Mouse (Mus musculus) hindlimb bud, embryonic 11.5 days (tissue): ENCODE measurements around the gene Gm20683.
A peak's percentile ranks its signal among the peaks of the same experiment; 100 is the strongest.

ENCODE experiments used
- DNase-seq: peaks from one replicate; pipeline ENCODE4 v3.0.0-alpha.2; 2012; ENCODE audit warnings: low read depth, low spot score; ENCODE audit errors: extremely low spot score

Gm20683 gene

DNA sequence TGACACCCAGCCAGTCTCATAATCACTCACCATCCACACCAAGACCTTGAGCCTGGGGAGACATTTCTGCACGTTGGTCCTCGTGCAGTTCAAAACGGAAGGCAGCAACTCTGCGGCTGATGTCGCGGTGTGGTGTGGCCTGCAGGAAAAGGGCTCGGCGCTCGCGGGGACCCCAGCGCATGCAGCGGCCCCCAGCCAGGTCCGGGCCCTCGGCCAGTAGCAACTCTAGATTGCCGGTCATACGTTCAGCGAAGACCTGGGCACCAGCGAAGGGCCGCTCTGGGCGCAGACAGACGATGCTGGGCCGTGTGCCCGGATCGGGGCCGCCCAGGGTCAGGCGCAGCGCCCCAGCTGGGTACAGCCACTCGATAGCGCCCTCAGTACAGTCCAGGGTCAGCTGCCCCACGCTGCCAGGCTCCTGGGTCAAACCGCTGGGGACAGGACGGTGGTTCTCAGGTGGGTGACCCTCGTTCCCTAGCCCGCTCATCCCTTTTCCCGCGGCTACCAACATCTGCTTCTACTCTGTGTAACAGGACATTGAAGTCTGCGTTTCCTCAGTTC is 45.3 kb downstream of the Gm20683 start:
- no peak for DNase-seq

DNA sequence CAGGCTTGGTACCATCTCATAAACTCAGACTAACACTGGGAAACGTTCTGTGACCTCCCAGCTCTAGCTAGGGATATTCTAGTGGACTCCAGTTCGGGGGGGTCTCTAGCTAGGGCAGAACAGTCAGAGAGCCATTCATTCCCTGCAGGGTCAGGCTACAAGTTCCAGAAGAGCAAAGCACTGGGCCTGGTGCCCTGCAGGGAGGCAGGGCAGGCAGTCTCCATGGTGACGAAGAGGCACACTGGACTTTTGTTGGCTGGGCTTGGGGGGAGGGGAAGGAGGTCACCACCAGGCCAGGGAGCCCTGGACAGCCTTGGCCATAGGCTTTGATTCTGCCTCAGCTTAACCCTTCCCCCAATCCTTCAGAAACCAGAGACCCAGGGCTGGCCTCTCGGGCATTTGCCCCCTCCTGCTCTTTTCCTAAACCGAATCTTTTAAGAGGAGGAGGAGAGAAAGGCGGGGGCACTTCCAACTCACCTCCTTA is 45.9 kb downstream of the Gm20683 start, which contains the start of gene AC134908.4:
Gene AC134908.4 (minus strand): TSS at position 51 of the 484 bp plus-strand sequence.
- peak; percentile 49 for DNase-seq

DNA sequence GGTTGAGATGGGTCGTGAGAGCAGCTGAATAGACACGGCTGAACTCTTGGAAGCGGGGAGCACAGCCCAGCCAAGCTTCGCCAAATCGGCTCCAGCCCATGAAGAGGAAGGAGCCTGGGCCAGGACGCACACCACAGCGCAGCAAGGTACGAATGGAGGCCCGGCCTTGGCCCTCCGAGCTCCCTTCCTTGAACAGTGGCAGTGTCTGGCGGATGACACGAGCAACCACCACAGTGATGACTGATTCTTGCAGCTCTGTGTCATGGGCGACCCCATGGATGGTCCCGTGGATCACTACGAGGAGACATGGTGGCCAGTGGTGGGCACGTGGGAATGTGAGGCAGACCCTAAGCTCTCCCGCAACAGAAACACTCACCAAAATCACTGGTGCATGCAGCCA is 46.6 kb downstream of the Gm20683 start:
- DNase-seq: no peak

DNA sequence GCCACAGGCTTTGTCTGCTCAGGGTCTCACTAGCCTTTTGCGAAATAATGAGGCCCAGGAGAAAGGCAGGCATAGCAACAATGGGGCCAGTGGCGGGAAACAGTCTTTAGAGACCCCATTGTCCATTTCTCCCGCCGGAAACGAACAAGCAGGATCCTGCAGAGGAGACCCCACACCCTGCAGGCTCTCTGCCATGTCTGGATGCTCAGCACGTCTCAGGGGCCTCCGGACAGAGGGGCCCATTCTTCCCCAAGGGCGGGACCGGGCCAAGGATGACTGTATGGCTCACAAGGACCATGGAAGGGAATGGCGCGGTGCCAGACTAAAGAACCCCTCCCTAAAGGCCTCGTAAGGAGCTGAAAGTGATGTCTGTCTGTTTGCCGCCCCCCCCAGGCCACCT is 47.4 kb downstream of the Gm20683 start:
- DNase-seq: no peak

DNA sequence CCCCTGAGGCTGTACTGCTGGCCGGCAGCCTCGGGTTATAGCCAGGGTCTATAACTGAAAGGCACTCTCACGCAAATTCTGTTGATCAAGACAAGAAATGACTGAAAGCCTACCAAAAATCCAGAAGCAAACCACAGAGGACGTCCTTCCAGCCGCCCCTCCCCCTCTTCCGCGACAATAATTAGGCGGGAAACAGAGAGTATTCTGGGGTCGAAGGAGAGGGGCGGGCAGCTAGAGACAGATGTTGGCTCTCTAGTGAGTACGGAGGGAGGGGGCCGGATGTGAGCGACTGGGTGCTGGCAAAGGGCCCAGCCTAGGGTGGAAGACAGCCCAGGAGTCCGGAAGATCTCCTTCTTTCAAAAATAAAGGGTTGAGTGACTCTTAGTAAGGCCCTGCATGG is 48.9 kb downstream of the Gm20683 start, which contains the start of gene Fam173a:
Gene Fam173a (minus strand): TSS at position 287 of the 400 bp plus-strand sequence.
- no peak for DNase-seq

DNA sequence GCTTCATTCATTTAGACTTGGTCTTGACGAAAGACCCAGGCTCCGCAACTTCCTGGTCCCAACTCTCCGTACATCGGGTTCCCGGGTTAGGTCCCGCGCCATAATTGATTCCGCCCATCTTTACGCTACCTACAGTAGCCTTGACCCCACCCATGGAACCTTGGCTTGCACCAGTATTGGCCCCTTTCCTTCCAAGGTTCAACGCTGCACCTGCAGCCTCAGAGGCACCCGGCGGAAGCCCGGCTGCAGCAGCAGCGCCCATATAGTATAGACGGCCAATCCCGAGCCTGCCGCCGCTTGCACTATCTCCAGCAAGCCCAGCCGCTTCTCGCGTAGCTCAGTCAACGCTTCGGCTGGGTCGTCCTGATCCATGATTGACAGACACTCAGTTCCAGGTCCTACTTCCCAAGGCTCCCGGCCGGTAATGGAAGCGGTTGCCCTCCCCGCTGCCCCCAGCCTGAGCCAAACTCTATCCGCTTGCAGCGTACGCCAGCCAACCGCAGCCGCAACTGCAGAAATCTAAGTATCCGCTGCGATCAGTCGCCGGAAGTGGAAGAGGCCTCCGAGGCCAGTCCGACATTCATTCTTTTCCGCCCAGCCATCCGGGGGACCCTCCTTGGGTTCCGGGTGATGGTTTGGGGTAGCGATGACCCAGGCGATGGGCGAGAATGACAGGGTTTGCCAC is 49.6 kb downstream of the Gm20683 start:
- peak; percentile 47 for DNase-seq

DNA sequence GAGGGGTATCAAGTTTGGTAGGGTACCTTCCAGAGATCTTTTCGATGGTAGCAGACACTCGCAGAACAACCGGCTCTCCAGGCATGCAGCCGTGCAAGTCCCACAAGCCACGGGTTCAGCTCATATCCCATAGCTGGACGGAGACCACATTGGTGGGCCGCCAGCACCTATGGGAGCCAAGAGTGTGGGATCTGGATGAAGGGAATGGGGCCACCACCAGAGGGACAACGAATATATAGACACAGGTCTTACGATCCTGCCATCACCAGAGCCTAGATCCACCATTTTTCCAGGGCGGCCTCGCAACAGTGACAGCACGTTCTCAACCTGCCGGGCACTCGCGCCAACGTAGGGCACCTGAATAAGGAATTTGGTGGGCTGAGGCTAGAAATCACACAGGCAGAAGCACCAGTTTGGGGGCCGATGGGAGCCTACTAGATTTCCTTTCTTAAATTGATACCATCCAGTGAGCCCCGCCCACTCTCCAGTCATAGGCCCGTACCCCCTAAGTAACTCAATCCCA is 50.2 kb downstream of the Gm20683 start:
- DNase-seq: no peak

DNA sequence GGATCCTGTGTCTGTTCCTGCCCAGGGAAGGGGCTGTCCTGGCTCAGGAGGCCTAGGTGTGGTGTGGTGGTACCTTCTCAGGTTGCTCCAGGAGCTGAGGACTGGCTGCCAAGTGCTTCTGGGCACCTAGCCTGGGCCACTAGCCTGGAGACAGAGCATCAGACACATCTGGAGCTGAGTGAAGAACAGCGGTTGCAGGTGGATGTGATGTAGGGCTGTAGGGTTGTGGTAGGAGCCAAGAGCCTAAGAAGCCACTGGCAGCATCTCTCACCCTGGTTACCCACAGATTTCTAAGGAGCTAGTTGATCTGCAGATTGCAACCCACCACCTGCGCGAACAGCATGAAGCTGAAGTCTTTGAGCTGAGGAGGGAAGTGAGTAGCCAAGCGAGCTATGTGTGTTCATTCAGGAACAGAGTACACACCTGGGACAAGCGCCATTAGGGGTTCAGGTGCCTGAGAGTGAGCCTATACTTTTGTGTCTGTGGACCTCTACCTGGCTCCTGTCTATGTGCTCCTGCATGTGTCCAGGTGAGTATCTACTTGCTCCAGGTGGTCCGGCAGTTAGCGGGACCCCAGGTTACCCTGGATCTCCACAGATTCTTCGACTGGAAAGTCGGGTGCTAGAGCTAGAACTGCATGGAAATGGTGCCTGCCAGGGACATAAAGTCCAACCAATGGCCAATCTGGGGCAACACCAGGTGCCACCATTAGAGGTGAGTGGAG is 54.6 kb downstream of the Gm20683 start:
- no peak for DNase-seq

DNA sequence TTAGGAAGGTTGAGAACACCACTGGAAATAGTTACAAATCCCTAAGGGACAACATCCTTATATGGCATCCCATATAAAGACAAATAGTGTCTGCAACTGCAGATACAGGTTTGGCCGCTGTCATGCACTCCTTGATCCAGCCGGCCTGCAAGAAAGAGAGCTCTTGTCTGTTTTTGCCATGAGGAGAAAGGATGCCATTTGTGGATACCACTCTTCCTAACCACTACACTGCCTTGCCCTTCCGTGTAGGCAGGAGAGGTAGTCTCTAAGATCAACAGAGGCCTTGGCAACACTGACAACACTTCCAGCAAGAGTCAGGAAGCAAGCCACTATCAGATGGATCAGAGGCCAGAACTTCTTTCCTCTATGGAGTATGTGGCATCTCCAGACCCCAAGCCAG is 55.3 kb downstream of the Gm20683 start, which contains the start of gene Ccdc78:
Gene Ccdc78 (plus strand): TSS at position 301 of the 400 bp plus-strand sequence.
- DNase-seq: no peak

DNA sequence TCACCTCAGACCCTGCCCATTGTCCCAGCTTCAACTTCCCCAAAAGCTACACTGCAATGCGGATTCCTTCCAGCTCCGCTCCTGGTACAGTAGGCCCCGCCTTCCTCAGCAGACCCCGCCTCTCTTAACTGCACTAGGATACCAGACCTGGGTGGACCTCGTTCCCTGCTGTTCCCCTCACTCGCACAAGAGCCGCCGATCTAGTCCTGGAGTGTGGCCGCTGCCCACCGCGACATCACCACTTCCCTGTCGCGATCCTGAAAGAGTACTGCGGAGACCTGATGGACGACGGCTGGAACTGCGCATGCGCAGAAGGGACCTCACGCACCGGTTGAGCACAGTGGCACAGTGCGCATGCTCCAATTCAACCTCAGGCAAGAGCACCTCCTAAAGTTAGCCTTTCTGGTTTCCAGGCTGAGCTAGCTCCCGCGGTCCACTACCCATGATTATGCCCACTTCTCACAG is 56.2 kb downstream of the Gm20683 start, which contains the start of gene Haghl:
Gene Haghl (minus strand): TSS at position 393 of the 465 bp plus-strand sequence.
- peak; percentile 92 for DNase-seq
